ENCODE assay signal across 8 mouse cellular contexts in the genomic region with DNA sequence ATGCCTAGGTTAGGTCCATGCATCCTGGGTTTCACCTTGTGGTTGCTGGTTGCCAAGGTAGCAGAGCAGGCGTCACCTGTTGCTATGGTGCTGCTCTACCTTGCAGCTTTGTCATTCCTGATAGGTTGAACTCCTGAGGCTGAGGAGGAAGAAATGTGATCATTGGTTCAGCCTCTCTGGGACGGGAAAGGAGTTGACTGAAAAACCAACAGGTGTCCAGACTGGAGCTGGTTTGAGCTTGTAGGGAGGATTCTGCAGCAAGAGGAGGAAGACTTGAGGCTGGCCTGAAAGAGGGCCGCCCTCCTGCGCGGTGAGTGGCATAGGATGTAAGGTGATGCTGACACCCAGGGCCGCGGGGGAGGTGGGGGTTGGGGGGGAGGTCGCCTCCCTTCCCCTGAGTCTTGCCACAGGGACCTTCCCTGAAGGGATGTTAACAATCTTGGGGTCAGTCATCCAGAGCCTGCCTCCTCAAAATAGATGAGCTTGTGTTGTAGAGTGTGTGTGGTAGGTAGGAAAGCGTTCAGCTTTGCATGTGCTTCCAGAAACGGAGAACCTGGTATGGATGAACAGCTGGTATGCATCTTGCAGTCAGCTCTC. TPM values are rescaled to one million over a fixed set of nuclear protein-coding genes. Genes with fewer than 3 reads are reported as not detected.
DNase-seq lines count a peak whose midpoint lies in the region; ATAC-seq lines count a peak whose summit lies in the region.

No protein-coding gene starts in this region.

- peak; percentile 11 for DNase-seq in 3134 (ENCODE audit: extremely low read depth, insufficient read length, low spot score)
- peak; percentile 71 for DNase-seq in embryo, embryonic 10 days (ENCODE audit: low spot score)
- DNase-seq in left cerebral cortex, adult 18-20 months (ENCODE audit: low spot score in 2 of 2): peak; percentile 8 to 18
- no peak for DNase-seq in adrenal gland, postnatal 25 days
- no peak for DNase-seq in adrenal gland, adult 2 months
- DNase-seq in urinary bladder, postnatal 4 days (ENCODE audit: low spot score in 2 of 2): no peak

- H3K36me3 ChIP-seq in hindbrain, embryonic 12.5 days: peaks cover 9% of the 10 kb centered on the region
- H3K36me3 ChIP-seq in neural tube, embryonic 12.5 days: peaks cover 12% of the 10 kb centered on the region

- no peaks in the 10 kb centered on the region for H3K4me1 ChIP-seq in hindbrain, embryonic 12.5 days
- no peaks in the 10 kb centered on the region for H3K4me1 ChIP-seq in neural tube, embryonic 12.5 days

- ATAC-seq in hindbrain, embryonic 12.5 days (ENCODE audit: low FRiP score): peak; percentile 57
- peak; percentile 64; the same call in 1 of the 2 replicates for ATAC-seq in neural tube, embryonic 12.5 days (ENCODE audit: low FRiP score, low read depth)

- H3K27ac ChIP-seq in hindbrain, embryonic 12.5 days: no peak overlapping the region
- H3K27ac ChIP-seq in neural tube, embryonic 12.5 days: no peak overlapping the region

- no peaks in the 10 kb centered on the region for H3K9me3 ChIP-seq in hindbrain, embryonic 12.5 days (replicated peaks)
- no peaks in the 10 kb centered on the region for H3K9me3 ChIP-seq in neural tube, embryonic 12.5 days

- no peak overlapping the region for H3K9ac ChIP-seq in hindbrain, embryonic 12.5 days
- no peak overlapping the region for H3K9ac ChIP-seq in neural tube, embryonic 12.5 days

- H3K4me2 ChIP-seq in hindbrain, embryonic 12.5 days (replicated peaks): no peak overlapping the region
- no peak overlapping the region for H3K4me2 ChIP-seq in neural tube, embryonic 12.5 days (replicated peaks)

- no peak overlapping the region for H3K4me3 ChIP-seq in hindbrain, embryonic 12.5 days
- H3K4me3 ChIP-seq in neural tube, embryonic 12.5 days: no peak overlapping the region

- H3K27me3 ChIP-seq in hindbrain, embryonic 12.5 days: no peaks in the 10 kb centered on the region
- no peaks in the 10 kb centered on the region for H3K27me3 ChIP-seq in neural tube, embryonic 12.5 days (replicated peaks)

- 12% methylated on average over 10 of the region's 10 CpGs for WGBS in hindbrain, embryonic 12.5 days
- WGBS in neural tube, embryonic 12.5 days: 19% methylated on average over 10 of the region's 10 CpGs

RNA-seq across cellular contexts. Expression of a gene that starts 0.8 kb away (rescaled TPM):
- polyA plus RNA-seq in hindbrain, embryonic 12.5 days (2016; fragmentation: Nextera tagmentation; extraction: Ambion mirVana): 0.08 and 0.14 TPM in 2 replicates
- total RNA-seq in left cerebral cortex, adult 18-20 months (2021): 1 to 10 TPM; 2.1 to 2.2 TPM
- polyA plus RNA-seq in neural tube, embryonic 12.5 days (2016; fragmentation: Nextera tagmentation; extraction: Ambion mirVana): not detected in 2 replicates
- total RNA-seq in adrenal gland, postnatal 25 days (2021): 0.12 TPM in 1 of 2 replicates, not detected in the other
- under 1 TPM; 0.06 to 0.14 TPM for total RNA-seq in adrenal gland, adult 2 months (2021)
- polyA plus RNA-seq in adrenal gland, adult 2 months (2012; rRNA removed): not detected in 2 replicates

Comparison
In these comparisons a context has a peak if more than half of its experiments do, and no peak if none do; other contexts are left out.
1. DNase-seq: peak in 3134 (single experiment), embryo, embryonic 10 days (single experiment) and left cerebral cortex, adult 18-20 months (2 of 2); none in adrenal gland, postnatal 25 days (single experiment), adrenal gland, adult 2 months (single experiment) and urinary bladder, postnatal 4 days (0 of 2).